Mouse (Mus musculus) right cerebral cortex, postnatal 14 days (tissue): ENCODE data around the gene Alk.

Experiments used
- DNase-seq: peaks from one replicate; pipeline ENCODE4 v3.0.0; 2022

The Alk gene

DNA sequence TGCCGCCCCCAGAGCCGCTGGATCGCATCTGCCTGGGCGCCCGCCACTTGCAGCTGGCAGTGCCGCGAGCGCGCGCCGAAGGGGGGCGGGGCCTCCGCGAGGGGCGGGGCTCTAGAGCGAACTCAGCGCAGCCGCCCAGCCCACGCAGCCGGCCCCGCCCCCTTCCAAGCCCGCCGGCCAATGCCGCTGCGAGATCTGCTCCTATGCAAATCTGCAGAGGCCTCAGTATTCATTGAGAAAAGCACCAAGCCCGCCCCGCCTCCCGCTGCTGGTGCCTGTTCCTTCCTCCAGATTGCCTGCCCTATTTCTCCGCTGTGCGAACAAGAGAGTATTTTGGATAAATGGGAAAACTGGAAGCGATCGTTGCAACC, at the start of gene Alk:
Gene Alk, minus strand, starts transcription at position 18 of the 371 bp plus-strand sequence.
- peak; percentile 91 for DNase-seq

- DNase-seq: no peak
Observed at GRCm38 (mm10) chr17:72652801-72653200, 48.4 kb upstream of the Alk start.

DNA sequence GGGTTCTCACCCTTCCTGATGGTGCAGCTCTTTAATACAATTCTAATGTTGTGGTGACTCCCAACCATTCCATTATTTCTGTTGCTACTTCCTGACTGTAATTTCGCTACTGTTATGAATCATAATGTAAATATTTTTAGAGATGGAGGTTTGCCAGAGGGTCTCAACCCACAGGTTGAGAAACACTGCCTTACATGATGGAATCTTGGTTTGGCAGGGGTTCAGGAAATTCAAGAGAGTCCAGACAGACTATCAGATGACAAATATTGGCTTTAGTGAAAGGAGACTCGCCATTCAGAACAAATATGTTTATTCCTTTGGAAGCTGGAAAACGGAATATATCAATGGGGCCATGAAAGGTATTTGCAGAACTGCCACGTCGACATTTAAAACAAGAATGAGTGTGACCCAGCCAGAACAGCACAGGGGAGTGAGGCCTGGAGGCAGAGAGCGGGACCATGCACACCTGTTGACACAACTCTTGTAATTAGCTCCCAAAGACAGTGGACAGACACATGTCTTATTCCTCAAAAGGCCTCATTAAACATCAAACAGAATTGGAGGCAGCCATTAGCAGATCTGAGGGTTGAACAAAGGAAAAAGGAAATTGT, 44.3 kb upstream of the Alk start:
- DNase-seq: no peak

DNA sequence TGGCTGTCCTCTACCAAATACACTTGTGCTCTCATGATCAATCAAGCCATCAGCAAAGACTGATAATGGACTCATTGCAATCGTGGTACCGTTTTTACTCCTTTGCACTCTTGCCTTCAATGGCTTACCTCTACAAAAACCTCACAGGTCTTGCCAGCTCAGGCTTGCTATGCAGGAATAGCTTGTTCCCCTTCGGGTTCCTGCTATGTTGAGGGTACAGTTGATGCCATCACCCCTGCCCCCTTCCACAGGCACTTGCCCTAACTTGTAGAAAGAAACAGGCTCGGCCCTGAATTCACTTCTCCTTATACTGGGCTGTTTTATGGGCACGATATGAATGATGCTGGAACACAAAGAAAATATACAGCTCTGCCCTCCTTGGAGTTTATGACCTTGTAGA, 41.7 kb upstream of the Alk start:
- DNase-seq: no peak

GRCm38 (mm10) chr17:72640095-72640494, 35.7 kb upstream of the Alk start:
- DNase-seq: no peak

DNA sequence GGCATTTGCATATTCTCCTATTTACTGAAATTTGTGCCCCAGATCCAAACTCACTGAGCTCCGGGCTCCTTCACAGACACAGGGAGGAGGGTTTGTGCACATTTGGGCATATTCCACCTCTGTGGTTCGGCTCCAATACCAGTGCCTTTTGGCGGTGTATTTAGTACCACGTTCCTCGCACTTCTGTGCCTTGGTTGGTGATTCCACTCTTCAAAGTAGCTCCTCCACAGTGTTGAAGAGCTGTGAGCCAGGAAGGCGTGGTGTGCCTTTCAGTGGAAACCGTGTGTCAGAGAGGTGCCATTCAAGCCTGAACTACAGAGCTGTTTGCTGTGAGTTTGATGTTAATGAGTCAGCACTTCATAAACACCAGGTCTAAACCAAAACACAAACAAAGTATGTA, 35.0 kb upstream of the Alk start:
- no peak for DNase-seq

GRCm38 (mm10) chr17:72606251-72606650, 1.8 kb upstream of the Alk start:
- DNase-seq: peak; percentile 95

- DNase-seq: no peak
Observed at GRCm38 (mm10) chr17:72603886-72604609, 379 bp downstream of the Alk start.

DNA sequence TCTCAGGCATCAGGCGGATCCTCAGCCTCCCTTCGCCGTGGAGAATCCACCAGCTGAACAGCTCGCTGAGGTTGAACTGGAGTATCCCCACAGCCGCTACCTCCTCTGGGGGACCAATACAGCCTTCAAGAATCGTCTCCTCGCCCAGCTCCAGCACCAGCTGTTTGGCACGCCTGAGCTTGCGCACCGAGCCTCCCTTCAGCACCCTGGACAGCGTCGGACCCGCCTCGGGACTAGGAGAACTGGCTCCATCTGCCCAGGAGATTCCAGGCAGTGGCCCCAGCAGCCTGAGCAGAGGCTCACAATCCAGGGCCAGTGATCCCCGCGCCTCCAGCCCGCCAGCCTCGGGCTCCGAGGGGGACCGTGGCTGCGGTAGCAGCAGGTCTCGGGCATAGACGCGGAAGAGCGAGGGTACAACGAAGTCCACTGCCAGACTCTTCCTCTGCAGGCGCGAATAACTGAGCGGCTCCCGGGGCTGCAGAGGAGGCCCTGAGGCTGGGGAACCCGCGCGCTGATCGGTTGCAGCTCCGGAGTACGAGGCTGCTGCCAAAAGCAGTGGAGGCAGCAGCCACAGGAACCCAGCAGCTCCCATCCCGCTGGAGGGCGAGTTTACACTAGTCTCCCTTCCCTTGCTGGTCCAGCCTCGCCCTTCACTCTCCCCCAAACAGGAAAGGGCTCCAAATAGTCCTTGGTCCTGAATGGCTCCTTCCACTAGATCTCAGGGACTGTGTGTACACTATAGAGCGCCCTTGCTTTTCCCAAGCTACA, 1.1 kb downstream of the Alk start:
- peak; percentile 55 for DNase-seq

GRCm38 (mm10) chr17:72600806-72601205, 3.6 kb downstream of the Alk start:
- DNase-seq: no peak

- no peak for DNase-seq
Observed at GRCm38 (mm10) chr17:72587671-72588070, 16.8 kb downstream of the Alk start.

- DNase-seq: peak; percentile 14
Observed at GRCm38 (mm10) chr17:72580142-72580541, 24.3 kb downstream of the Alk start.

DNA sequence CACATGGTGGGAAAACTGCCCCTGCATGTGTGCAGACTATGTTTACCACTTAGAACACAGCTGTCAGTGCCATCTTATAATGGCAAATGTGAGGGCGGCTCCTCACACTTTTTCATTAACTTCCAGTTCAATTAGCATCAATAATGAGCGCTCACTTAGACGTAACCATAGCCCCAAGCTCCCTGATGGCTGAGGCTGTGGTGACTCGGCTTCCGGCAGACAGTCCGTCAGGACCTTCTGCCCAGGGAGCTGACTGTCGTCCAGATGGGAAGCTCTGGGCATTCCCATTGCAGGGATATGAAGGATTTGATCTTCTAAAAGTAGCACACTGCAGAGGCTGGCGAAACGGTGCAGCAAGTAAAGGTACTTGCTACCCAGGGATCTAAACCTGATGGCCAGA, 25.1 kb downstream of the Alk start:
- no peak for DNase-seq

- DNase-seq: no peak
Observed at GRCm38 (mm10) chr17:72571379-72571778, 33.0 kb downstream of the Alk start.

- DNase-seq: no peak
Observed at GRCm38 (mm10) chr17:72569491-72569890, 34.9 kb downstream of the Alk start.

DNA sequence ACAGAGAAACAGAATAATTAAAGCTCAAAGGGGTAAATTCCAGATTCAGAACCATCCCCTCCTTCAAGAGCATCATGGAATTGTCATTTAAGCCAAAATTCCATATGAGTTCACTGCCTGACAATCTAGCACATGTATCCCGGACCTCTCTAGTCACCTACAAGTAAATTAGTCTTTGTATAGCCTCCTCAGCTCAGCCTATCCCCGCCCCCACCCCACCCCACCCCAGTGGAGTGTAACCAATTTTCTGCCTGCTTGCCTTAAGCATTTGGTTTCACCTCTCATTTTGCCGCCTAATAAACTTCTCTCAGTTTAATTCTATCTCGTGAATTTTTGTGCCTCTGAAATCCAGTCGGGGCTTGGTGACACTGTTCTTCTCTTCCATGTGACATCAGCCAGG, 41.0 kb downstream of the Alk start:
- no peak for DNase-seq

DNA sequence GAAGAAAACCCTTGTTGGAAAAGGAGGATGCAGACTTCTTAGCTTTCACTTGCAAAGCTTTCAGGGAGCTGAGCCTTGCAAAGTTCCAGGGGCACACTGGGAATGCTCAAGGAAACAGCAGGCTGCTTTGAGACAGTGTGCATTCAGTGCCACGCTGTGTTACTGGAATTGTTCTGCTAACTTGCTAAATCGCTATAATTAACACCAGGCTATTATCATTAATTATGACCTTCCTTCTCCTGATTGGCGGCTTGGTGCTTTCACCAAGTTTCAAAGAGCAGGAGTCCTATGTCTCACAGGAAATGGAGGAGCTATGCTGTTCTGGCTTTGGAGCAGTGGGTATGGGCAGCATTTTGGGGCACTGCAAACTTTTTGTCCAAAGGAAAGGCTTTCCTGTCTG, 43.0 kb downstream of the Alk start:
- DNase-seq: no peak

DNA sequence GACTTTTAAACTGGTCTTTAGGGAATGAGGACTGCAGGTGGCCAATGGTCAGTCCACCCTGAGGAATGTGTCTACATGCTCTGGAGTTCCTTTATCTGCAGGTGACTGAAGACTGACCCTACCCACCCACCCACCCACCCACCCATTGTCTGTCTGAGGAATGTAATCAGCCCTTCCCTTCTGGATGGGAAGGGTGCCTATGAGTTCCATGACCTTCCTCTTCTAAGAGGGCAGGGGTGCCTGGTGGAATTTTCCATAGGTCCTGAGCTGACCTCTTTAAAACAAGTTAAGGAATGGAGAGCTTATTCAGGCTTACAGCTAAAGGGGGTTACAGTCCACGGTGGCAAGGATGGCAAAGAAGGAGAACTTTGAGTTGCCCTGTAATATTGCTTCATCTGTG, 43.7 kb downstream of the Alk start:
- no peak for DNase-seq

- DNase-seq: no peak
Observed at GRCm38 (mm10) chr17:72557029-72557735, 47.2 kb downstream of the Alk start.

DNA sequence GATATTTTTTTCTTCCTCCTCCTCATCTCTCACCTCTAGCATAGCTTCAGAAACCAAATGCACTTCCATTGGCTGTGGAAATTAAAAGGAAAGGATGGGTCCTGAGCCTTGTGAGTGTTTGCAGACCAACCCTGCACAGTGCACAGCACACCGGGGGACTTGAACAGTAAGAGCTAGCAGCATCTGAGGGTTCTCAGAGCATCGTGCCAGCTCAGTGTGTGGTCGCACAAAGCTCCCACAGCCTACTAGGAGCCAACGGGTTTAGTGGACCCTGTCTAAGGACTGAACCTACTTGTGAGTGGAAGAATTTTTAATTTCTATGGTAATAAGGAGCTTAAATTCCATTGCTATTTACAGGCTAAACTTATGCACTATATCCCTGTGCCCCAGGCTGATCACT, 58.2 kb downstream of the Alk start:
- DNase-seq: no peak

DNA sequence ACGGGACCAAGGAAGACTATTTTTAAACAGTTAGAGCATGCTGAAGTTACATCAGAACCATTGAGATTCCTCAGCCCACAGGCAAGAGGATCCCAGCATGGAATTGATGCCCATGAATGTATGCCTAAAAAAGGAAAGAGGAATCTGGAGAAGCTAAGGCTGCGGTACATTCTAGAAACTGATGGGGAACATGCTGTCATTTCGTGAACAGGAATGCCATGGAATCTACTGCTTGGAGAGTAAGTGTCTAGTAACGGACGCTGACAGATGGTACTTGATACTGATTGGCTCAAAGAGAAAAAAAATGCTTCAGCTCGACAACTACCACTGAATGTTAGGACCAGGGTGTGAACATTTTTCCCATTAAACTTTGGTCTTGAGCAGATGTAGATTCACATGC, 69.1 kb downstream of the Alk start:
- no peak for DNase-seq

GRCm38 (mm10) chr17:72532266-72532665, 72.2 kb downstream of the Alk start:
- no peak for DNase-seq

- no peak for DNase-seq
Observed at GRCm38 (mm10) chr17:72528481-72528880, 75.9 kb downstream of the Alk start.

DNA sequence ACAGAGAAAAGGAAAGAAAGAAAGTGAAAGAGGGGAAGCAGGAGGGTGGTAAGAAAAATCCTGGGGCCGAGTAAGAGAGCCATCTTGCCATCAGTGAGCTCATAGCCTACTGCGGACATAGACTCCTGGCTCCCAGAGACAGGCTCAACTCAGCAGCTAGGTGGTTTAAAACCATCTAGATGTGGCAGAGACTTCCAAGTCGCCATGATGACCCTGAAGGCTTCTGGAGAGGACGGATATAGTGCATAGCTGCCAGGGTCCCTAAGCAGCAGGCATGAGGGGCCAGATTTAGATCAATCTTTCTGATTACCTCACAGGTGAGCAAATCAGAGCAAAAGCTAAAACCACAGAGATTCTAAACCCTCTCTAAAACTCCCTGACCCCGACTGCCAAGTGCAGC, 76.9 kb downstream of the Alk start:
- DNase-seq: no peak
